Mouse (Mus musculus): Measurements from ENCODE around the gene Pdrg1. TPM values are rescaled to one million over a fixed set of nuclear protein-coding genes. Genes with fewer than 3 reads are reported as not detected.

Gene Pdrg1
- total RNA-seq, 4 experiments from 2014 or later, result 53.3 to 59.2 (median 57.1) TPM

DNA sequence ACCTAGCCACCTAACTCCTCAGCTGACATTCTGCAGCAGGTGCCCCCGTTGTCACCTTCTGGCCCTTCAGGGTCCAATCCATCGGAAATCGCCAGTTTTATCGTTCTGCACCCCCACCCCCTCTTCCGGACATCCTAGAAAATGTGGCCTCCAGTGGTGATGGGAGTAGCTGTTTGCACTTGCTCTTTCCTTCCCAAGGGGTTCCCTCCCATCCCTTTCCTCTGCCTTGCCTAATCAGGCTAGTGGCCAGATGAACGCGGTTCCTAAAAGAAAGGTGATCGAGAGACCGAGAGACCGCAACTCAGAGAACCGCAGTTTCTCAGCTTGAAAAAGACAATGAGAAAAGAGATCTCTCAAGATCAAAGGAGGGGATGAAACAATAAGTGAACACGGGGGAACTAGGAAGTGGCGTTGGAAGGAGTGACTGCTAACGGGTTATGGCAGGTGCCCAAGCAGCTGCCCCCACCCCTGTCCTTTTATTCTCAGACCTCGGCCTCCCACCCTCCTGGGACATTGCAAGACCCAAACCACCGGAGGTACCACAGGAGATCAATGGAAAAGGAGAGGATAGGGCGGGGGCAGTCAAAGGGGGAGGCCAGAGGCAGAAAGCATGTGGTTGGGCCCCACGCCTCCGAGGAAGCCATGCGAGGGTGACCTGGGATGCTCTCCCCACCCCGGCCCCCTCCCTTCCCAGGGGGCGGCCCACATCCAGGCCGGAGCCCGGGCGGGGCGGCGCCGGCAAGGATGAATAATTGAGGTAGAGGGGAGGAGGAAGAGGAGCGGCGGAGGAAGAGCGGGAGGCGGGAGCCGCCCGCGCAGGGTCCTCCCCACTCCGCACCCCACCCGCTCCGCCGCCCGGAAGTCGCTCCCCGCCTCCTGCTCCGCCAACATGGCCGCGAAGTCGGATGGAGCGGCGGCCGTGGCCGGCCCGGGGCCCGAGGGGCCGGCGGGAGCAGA, 16.2 kb upstream of the Pdrg1 start, which contains the start of gene Xkr7:
TSS of gene Xkr7 (plus strand) at position 727 of the 957 bp plus-strand sequence.
- no peak for DNase-seq (ENCODE audit: low spot score in 2 of 2)

DNA sequence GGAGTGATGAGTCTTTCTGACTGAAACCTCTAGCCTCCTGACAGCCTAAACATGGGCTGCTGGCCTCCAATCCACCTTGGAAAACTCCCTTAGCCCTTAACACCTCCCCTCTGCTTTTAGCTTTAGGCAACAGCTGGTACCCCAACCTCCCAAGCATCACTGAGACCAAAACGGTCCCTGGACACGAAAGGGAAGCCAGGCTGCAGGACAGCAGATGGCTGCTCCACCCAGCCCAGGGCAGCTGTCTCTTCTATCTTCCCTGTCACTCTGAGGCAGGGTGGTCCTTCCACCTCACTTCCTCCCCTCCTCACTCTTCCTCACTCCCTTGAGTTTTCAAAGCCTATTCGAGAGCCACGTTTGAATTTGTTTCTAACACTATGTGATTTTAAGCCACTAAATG, 15.2 kb upstream of the Pdrg1 start:
- no peak for DNase-seq (ENCODE audit: low spot score in 2 of 2)

DNA sequence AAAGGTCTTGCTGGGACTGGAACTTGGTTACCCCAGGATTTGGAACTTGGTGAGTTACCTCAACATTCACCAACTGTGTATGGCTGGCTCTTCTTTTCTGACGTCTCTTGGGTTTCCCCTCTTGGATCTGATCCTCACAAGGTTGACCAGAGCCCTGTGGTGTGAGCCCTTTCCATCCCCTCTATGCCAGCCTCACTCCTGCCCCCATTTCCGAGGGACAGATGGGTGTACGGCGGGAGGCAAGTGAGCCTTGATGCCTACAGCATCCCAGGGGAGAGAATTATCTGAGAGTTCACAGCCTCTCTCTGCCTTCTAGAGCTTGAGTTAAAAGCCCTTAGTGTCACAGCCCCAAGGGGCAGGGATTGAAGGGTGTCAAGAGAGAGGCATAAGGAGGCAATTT, 12.3 kb upstream of the Pdrg1 start:
- no peak for DNase-seq (ENCODE audit: low spot score in 2 of 2)

DNA sequence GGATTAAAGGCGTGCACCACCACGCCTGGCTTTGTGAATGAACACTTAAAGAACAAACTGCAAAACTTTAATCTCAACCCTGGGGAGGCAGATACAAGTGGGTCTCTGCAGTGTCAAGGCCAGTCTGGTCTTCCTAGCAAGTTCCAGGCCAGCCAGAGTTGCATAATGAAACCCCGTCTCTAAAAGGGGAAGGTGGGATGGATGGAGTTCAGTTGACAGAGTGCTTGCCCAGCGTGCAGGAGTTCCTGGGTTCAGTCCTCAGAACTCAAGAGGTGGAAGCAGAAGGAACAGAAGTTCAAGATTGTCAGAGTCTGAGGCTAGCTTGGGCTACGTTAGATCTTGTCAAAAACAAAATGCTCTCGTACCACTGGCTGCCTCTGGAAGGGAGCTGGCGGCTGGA, 10.8 kb upstream of the Pdrg1 start:
- DNase-seq (ENCODE audit: low spot score in 2 of 2), result no peak

DNA sequence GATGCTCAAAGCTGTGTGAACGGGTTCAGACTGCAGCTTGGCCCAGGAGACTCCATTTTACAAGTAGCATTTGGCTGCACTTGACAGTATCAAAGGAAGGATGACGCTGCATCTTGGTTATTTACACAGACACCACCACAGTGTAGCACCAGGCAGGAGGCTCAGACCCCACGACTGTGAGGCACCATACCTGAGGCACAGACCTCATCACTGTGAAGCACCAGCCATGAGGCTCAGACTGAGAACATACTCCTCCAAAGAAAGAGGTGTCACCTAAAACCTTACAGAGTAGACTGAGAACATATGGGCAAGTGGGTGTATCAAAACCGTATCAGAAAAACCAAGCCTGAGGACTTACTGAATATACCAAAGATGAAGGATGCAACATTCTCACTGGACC, 7.6 kb upstream of the Pdrg1 start:
- DNase-seq (ENCODE audit: low spot score in 2 of 2), result peak in 1 of 2 experiments; percentile 50

DNA sequence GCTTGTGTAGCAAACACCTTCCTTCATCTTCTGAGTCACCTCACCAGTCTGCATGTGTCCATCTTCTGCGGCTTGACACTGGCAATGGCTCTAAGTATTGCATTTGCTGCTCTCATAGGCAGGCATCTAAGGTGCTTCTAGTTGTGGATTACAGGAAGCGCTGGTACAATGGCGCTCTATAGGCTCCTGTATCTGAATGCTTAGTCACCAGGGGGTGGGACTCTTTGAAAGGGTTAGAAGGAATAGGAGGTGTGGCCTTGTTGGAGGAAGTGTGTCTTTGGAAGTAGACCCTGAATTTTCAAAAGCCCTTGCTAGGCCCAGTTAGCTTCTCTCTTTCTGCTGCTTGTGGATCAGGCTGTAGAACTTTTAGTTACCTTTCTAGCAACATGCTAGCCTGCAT, 5.9 kb upstream of the Pdrg1 start:
- DNase-seq (ENCODE audit: low spot score in 2 of 2), result no peak

DNA sequence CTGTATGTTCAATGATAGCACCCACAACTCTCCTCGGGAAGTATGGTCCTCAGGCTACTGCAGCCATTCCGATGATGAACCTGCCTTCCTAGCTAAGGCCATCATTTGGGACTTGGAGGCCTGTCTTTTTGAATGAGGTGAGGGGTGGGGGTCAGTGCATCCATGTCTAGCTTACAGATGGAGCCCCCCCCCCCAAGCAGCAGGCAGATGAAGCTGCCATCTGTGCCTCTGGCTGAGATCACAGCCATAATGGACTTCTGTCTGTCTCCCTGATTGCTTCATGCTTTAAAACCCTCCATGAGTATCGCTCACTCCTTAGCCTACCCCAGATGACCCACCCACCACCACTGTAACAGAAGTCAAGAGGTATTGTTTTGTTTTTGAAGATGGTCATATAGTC, 4.1 kb upstream of the Pdrg1 start:
- no peak for DNase-seq (ENCODE audit: low spot score in 2 of 2)

DNA sequence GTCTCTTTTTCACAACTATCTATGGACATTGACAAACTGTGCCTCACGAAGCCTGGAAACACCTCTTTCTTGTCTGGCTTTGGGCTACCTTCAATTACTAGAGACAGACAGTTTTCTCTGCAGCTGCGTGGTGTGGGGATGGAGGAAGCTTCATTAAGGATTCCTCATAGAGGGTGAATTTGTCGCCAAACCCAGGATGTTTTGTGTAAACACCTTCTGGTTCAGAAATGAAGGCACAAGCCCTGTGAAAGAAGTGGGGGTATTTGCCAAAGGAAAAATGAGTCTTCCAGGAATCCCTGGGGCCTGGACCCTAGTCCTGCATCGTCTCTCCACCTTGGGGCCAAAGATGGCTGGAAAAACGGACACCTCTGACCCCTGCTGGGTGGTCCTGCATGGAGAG, 1.6 kb upstream of the Pdrg1 start:
- DNase-seq (ENCODE audit: low spot score in 2 of 2), result no peak

DNA sequence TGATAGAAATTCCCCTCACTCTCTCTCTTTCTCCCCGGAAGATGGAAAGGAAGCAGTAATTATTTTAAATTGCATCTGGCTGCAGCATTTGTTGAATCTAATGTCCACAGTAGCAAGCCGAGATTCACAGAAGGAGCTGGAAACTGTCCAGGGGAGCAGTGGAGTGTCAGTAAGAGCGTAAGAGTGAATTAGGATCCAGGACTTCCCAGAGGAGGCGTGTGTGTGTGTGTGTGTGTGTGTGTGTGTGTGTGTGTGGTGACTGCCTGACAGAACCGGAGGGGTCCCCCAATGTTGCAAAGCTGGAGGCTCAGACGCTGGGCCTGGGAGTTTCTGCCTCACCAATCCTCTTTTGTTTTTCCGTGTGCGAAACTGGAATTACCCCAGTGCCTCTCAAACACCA, 577 bp upstream of the Pdrg1 start:
- no peak for DNase-seq (ENCODE audit: low spot score in 2 of 2)

DNA sequence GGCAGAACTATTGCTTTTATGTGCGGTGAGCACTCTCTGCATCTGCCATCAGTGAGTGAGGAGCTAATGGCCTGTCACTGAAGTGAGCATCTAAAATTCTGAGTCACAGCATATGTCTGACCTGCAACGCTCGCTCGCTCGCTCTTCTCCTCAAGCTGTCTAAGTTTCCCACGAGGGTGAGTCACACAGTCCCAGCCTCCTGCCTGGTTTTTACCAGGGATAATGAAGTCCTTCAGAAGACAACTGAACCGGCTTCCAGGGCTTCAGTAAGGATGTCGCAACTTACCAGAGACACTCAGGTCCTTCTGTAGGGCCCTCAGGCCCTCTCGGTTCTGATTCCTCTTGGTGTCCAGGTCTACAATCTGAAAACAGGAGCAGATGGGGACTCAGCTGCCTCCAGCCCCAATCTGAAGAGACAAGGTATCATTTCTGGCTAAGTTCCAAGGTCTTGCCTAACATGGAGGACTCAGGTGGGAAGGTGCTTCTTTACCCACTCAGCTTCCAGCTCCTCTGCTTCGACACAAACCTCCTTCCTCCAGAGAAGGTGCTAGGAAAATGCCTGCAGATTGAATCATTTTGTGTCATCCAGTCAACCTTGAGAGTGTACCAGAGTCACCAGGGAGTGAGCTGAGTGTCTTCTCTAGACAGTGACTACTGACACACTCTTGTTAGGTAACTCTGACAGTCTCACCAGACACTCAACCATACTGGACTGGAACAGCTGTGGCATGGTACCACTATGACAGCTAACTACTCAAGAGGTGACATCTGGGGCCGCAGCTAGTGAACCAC, 1.3 kb downstream of the Pdrg1 start:
- peak in 1 of 2 experiments; percentile 59 for DNase-seq (ENCODE audit: low spot score in 2 of 2)

DNA sequence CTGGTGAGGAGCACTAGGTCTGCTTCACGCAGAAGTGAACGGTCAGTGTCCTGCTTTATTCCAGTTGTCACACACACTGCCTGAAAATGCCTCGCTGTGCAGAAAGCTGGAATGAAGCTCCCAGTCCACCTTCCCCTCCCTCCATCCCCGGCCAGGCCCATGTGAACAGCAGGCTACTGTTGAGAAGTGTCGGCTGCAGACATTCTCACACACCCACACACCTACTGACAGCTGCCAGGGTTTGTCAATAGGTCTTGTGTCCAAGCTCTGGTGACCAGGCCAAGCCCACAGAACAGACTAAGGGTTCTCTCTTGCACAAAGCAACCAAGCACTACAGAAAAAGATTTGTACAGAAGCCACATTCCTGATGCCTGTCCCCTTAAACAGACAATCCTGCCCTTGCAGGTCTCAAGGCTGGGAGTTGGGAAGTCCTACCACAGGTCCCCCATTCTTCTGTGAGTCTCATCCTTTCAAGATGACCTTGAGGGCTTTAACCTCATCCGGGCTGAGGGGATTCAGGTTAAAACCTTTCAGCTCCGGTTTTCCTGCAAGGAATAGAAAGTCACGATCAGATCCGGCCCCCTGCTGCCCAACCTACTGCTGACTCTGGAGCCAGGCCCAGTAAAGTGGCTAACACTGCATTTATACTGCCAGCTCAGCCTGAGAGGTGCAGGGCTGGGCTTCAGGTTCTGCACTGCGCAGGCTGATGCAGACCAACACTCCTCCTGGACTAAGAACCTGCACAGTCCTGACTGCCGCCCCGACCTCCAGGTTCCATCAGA, 5.8 kb downstream of the Pdrg1 start:
- DNase-seq (ENCODE audit: low spot score in 2 of 2), result no peak

DNA sequence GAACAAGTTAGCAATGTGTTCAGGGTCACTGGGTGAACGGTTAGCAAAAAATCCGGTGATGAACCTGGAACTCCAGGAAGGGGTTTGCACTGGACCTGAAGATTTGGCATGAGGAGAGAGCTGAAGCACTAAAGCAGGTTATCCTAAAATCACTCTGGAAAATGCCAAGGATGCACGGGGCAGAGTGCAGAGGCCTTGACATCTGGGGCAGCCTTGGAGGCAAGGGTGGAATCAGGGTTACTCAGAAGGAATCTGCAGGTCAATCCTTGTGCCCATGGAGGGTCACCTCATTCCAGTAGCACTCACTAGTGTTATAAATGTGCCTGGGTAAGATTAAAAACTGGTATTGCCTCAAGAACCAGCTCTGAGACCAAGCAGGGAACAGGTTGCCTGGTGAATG, 9.2 kb downstream of the Pdrg1 start:
- DNase-seq (ENCODE audit: low spot score in 2 of 2), result no peak

DNA sequence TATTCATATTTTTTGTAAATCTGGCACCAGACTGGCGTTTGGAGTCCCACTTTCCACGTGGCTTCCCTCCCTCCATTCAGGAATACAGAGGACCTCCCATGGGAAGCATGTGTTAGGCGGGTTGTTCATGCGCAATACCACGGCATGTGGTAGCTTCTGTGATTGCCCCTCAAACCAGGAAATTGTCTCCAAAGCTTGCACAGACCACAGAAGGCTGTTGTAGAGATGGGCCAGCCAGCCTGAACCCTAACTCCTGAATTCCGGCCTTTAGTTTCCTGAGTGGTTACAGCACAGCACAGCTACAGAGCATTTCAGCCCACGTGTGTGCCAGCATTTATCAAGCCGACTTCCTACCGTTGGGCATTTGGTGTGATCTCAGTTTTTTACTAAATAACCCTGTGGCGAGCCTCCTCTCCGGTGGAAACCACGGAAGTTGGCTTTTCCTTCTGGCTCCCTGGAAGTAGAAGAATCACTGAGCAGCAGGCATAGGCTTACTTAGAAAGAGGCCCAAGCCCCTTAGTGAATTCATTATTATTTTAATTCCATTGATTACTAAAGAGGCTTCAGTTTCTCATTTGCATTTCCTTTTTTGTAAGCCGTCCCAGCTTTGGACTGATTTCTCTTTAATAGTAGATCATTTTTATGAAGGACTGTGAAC, 11.4 kb downstream of the Pdrg1 start:
- DNase-seq (ENCODE audit: low spot score in 2 of 2), result no peak

DNA sequence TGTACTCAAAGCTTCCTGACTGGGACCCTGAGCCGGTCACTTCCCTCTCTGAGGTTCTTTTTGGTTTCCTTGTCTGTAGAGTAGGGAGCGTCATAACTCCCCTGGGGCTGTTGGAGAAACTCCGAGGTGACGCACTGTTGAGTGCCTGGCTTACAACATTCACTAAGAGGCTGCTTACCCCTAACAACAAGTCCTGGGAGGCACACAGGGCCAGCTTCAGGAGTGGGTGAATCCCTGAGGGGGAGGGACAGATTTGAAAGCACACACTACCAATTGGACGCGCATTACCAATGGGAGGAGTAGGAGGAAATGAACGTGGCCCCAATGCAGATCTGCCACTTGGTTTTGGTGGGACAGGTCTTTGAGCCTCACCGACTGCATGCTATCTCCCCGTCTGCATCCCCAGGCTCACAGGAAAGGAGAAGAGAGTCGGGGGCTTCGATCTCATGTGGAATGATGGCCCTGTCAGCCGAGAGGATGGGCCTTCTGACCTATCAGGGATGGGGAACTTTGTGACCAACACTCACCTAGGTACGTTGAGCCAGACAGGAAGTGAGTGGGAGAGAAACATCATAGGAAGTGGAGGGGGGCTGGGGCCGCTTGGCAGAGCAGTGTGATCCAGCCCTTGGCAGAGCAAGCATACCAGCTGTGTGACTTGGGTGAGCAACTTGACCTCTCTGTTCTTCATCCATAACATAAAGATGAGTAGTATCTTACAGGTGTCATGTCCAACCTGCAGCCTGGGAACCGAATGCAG, 12.6 kb downstream of the Pdrg1 start:
- no peak for DNase-seq (ENCODE audit: low spot score in 2 of 2)

DNA sequence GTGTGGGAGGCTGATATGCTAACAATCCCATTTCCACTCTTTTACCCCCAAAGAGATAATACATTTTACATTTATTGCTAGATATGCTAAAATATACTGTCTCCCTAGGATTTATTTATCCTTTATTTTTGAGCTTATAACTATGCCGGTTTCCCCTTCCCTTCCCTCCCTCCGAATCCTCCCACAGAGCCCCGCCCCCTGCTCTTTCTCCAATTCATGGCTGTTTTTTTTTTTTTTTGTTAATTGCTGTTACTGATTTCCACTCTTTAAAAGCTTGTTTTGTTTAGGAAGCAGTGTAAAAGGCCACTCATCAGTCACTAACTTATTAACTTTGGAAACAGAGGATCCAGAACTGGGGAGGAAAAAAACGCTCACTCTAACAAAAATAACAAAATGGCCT, 18.2 kb downstream of the Pdrg1 start:
- DNase-seq (ENCODE audit: low spot score in 2 of 2), result no peak

DNA sequence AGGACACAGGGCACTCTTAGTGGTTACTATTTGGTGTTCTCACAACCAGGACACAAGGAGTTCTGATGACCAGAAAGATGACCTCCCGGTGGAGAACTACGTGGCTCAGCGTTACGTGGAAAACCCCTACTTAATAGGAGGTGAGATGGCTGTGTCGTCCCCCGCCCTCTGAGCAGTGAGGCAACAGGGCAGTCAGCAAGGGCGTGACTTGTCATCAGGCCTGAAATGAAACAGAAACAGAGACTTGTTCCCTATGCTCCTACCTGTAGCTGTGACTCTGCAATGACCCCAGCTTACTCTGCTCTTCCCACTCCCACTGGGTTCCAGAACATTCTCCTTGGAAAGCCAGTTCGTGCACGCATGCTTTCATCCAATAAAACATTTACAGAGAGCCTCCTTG, 23.7 kb downstream of the Pdrg1 start:
- no peak for DNase-seq (ENCODE audit: low spot score in 2 of 2)

DNA sequence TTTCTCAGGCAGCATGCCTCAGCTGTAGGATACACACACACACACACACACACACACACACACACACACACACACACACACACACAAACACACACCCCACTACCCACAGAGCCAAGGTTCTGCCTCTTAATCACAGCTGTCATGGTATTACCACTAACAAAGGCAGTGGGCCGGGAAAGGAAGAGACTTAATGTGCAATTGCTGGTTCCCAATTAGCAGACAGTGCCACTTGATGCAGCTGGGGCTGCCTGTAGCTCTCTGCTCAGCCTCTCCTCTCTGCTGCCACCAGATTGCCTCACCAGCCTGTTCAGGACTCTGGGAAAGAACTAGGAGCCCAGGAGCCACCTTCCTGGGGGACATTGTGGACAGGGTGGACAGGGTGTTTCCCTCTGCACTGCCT, 29.6 kb downstream of the Pdrg1 start:
- peak in 1 of 2 experiments; percentile 16 for DNase-seq (ENCODE audit: low spot score in 2 of 2)

DNA sequence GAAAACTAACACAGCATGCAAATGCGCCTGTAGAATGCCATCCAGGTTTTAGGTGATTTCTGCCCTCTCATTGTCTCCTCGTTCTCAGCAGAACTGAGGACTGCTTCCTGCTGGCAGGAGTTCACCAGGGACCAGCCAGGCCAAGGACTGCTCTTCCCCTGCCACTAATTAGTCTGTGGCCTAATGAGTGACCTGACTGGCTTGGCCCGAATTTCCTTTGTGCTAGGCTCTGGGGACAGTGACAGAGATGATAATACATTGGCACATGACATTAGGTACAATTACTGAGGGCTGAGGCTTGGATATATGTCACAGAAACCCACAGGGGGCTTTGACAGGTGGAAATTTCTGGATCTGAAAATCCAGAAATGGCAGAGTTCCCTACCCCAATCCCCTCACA, 38.2 kb downstream of the Pdrg1 start:
- no peak for DNase-seq (ENCODE audit: low spot score in 2 of 2)

DNA sequence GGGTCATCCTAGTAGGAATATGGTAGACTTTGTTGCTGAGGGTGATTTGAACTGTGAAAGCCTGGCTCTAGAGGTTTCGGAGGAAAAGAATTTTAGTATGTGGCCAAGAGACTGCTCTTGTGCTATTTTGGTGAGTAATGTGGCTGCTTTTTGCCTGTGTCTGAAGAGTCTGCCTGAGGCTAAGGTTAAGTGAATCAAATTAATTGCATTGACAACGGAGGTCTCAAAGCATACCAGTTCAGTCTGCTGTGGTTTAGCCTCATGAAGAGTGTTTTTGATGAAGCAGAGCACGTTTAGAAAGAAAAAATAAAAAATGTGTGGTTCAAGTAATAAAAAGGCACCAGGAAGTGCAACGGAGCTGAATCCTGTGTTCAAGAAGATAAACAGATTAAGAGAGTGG, 49.7 kb downstream of the Pdrg1 start:
- DNase-seq (ENCODE audit: low spot score in 2 of 2), result no peak

DNA sequence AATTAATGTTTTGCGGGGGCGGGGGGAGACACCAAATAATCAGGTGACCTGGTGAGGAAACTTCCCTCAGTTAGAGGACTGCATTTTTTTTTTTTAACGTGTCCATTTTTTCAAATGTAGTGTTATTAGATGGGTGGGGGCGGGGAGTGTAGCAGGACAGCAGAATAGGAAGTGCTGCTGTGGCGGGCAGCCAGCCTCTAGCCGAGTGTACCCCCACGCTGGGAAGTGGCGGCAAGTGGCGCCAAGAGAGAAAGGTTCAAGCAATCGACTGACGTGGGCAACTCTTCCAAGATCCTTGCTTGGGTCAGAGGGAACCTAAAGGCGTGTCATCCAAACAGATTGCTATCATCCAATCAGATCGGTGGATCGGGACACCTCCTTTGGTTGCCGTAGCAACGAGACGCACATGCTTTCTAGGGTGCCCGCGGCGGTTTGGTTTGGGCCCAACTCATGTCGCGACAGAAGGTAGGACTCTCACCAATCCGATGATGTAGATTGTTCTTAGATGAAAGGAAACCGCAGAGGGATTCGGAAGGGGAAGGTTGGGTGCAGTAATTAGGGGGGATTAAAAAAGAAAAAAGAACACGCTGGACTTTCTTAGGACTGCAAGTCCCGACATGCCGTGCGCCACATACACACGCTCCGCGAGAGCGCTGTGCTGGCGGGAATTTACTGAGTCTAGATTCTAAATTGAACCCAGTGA, 53.0 kb downstream of the Pdrg1 start, which contains the start of gene Ttll9:
TSS of gene Ttll9 (plus strand) at position 395 of the 703 bp plus-strand sequence.
- DNase-seq (ENCODE audit: low spot score in 2 of 2), result peak; percentile 71 to 86

Data from left cerebral cortex, adult 8-10 months (tissue).